Mouse (Mus musculus): ENCODE data around the gene Efna4.
A peak's percentile ranks its signal among the peaks of the same experiment; 100 is the strongest.

The Efna4 gene

DNA sequence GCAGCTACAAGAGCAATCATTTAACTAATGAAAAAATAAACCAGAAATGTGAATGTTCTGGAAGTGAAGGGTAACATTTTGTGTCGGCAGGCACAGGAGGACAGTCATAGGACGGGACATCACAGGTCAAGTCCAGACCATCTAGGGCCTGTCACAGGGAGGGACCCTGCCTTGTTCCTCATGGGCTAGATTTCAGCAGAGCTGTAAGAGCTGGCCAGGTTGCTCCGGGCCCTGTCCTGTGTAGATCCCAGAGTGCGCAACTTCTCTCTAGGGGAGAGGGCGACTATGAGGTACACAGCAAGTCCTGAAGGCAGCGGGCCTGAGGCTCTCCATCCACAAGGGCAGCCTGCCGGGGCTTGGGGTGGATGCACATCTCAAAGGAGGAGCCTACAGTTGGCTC, 23.8 kb upstream of the Efna4 start, which contains the start of gene Dcst2:
TSS of gene Dcst2 (plus strand) at position 301 of the 400 bp plus-strand sequence.
- DNase-seq = no peak

DNA sequence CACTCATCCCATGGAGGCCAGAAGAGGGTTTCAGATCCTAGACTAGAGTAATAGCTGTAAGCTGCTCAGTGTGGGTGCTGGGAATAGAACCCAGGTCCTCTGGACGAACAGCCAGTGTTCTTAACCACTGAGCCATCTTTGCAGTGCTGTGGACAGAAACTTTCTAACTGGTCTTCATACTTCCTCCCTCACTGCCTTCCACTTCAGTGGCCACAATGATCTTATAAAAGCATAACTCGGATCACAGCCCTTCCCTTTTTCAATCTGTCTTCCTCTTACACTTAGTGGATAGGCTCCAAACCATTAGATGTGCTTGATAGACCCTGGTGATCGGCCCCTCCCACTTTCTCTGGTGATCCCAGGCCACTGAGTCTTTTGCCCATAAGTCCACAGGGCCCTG, 22.4 kb upstream of the Efna4 start:
- no peak for DNase-seq

DNA sequence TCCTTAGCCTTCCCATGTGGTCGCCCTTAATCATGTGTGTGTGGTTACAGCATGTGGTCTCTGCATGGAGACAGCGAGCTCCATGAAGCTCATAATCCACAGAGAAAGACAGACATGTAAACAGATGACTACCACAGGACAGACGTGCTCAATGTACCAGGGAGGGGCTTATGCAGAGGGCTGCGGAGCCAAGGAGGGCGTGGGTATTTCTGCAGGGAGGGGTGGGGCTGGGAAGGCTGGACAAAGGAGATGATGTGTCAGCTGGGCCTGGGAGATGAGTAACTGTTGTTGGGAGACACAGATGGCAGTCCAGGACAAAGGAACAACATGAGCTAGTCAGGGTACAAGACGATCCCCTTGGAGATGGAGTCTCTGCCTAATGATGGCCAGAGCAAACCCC, 21.8 kb upstream of the Efna4 start:
- DNase-seq = no peak

DNA sequence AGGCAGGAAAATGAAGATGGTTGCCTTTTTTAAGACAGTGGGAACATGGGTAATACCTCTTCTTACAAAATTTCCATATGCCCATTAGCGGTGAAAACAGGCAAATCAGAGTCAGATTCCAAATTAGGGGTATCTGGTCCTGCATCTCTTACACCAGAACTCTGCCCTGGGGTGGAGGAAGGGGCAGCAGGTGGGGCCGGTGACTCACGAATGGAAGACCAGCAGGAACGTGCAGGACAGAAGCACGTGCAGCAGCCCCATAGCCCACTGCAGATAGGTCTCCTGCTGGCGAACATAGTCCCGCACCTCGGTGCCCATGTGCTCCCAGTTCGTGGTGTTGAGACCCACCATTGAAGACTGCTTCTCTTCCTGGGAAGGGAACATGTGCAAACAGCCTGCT, 18.2 kb upstream of the Efna4 start:
- DNase-seq = no peak

DNA sequence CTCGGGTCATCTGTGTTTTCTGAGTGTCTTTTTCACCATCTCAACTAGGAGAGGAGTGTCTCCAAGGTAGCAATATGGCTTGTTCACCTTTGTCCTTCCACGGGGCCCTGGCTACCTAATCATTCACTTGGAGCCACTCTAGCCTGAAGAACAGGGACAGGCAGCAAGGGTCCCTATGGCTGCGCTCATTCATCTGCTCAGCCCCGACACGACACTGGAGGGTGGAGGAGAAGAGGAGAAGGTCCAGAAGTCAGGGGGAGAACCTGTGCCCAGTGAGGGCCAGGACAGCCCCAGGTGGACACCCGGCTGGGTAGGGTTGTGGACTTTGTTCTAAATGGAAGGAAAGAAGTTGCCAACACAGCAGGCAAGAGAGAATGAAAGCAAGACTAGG, 17.7 kb upstream of the Efna4 start:
- DNase-seq = peak; percentile 41 to 84

DNA sequence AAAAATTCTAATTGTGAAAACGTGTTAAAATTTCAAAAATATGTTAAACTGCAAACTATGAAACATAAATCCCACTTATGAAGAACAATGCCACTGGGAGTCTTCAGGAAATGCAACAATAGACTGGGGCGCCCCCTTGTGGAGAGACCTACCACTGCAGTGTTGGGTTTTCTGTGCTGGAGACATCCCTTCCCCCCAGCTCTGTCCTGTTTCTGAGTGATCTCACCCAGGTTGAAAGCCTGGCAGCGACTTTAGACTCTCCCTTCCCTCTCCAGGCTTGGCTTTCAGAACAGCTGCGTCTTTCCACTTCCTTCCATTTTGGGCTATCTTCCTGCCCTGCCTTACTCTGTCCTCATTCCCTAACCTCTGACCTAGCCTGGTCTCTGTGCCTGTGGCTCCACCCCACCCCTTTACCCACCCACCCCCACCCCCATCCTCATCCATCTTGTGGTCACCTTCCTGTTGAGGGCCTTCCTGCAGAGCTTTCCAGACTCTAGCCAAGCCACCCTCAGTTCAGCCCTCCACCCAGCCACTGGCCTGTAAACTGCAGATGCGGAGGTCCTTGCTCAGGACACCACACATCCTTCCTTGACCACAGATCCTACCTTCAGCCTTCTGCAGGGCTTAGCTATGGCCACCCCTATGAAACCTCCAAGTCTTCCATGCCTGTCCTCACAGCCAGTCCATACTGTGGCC, 17.1 kb upstream of the Efna4 start:
- DNase-seq = peak; percentile 90 to 94

DNA sequence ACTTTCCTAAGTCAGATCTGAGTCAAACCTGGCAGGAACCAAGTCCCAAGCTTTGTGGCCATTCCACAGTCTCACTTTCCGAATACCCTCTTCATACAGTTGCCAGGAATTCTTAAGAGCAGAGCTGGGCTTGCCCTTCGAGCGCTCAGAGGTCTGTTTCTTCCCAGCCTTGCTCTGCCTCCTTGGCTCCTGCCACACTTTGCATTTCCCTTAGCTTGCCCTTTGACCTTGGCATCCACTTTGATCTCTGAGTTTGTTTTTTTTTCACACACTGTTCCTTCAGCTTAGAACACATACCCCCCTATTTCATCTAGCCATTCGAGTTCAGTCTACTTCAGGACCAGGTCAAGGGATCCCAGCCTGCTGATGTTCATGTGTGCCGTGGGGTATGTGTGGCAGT, 13.4 kb upstream of the Efna4 start:
- DNase-seq = peak; percentile 63 to 77

DNA sequence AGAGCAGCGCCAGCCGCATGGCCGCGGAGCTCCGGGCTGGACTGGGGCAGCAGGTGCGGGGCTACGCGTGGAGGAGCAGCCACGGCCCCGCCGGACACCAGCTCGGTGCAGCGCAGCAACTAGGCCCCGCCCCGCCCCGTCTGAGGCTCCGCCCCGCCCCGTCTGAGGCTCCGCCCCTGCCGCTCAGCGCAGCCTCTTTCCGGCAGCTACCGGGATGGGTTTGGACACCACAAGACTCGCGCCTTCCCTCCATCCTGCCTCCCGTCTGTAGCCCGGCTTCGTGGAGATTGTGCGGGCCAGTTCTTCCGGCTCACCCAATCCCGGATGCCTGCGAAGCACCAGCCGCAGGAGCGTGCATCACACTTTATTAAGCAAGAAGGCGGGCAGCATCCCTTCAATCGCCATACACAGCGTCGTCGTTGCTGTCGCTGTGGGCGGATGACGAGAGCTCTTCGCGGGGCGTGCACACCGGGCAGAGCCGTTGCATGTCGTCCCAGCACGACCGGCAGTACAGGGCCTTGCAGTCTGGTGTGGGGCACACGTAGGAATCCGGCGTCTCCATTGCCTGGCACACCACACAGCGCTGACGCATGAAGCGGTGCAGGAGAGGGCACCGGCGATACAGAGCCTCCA, 12.2 kb upstream of the Efna4 start, which contains the start of gene Adam15:
TSS of gene Adam15 (minus strand) at position 128 of the 633 bp plus-strand sequence.
- peak; percentile 93 for DNase-seq

DNA sequence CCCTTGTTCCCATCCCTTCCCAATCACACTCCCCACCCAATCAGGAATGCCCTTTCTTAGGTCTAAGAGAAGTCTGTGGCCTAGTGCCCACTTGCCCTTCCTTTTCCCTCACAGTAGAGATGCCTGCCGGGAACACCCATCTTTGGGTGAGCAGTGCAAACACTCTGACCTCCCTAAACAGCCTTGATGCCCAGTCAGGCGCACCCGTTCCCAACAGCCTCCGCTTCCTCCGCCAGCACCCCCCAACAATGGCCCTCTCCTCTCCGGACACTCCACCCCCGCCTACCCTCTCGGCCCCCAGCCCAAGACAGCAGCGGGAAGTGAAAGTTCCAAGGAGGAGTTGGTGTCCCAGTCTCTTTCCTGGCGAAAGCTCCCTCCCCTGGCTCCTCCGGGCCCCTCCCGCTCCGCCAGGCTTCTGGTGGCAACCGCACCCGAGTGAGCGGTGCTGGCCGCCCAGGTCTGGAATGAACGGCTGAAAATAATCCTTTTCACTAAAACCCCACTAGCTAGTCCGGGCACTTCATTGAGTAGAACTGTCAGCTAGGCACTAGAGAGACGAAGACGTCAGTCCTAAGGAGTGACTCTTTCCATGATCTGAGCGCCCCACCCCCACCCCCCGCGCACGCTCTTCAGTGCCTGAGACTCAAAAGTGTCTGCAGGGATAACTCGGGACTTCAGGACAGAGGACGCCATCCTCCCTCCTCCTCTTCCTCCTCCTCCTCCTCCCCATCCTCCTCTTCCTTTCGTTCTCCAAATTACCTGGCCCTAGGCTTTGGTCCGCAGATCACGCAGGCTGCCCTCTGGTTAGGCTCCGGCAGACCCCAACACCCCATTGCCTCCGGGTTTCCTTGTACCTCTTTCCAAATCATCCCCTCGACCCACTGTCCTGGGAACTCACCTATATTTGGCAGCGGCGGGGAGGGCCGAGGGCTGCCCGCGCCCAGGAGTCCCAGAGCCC, 11.4 kb upstream of the Efna4 start:
- peak; percentile 61 to 88 for DNase-seq

DNA sequence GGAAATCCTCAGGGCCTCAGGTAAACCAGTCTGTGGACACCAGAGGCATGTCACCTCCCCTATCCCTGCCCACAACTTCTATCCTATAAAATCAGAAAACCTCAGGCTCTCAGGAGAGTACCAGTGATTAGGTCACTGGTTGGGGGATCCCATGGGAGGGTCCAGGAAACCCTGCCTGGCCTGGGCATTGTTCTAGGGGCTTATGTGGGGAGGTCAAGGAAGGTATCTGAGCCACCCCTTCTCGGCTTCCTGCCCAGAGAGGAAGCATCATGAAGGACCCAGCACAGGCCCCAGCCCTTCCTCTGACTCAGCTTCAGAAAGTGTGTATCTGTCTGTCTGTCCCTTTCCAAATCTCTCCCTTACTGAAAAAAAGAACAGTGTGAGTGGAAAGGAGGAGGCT, 10.1 kb upstream of the Efna4 start:
- DNase-seq = peak; percentile 48 to 79

DNA sequence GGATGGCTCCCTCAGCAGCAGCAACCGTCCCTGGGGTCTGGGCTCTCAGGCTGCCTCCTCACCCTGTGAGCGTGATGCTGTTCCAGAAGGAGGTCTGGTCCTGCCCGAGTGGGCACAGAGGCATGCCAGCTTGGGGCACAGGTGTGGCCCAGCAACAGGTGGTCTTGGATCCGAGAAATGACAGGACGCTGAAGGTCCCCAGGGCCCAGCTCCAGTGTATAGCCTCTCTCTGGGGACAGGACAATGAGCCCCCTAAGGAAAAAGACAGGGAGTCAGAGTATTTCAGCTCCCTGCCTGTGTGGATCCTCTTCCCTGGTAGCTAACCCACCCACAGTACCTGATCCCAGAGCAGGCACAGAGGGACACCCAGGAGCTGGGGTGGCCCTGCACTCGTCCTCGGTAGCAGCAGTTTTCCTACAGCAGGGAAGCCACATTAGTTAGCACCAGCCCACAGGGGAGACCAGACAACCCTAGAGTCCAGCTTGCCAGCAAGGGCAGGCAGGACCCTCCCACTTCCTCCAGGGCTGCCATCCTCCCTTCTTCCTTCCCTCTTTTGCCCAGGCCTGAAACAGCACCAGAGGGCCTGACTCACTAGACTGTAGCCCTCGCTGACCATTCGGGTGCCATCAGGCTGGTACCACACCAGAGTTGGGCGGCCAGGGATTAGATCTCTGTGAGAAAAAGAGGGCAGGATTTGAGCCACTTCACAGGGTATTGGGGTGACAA, 9.2 kb upstream of the Efna4 start:
- no peak for DNase-seq

DNA sequence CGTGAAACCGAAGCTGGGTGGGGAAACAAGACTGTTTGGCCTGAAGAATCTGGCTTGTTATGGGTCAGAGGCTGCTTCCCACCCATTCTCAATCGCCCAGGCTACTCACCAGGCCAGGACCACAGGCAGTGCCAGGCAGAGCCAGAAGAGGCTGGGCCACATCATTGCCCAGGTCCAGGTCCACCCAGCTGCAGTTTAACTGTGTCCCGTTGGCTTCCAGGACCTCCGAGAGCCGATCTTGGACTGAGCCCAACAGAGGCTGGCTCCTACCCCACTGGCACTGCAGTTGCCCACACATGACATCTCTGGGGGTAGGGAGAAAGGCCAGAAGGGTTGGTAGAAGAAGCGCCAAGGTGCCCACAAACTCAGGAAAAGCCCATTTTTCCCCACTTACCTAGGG, 5.5 kb upstream of the Efna4 start:
- DNase-seq = peak in 1 of 2 experiments; percentile 71

DNA sequence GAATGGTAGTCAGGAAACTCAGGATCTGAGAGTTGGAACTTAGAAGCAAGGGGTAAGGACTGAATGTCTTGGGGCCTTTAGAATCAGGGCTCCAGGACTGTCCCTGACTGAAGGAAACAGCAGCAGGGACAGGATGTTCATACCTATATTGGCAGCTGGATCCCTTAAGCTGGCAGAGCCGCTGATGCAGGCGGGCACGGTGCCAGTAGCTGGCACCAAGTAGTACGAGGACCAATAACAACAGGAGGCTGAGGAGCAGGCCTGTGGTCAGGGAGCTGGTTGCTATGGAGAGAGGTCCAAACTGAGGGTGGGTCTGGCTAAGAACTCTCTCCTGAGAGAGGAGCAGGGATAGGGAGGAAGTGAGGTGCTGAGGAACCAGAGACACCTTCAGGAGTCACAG, 4.0 kb upstream of the Efna4 start:
- DNase-seq = no peak

DNA sequence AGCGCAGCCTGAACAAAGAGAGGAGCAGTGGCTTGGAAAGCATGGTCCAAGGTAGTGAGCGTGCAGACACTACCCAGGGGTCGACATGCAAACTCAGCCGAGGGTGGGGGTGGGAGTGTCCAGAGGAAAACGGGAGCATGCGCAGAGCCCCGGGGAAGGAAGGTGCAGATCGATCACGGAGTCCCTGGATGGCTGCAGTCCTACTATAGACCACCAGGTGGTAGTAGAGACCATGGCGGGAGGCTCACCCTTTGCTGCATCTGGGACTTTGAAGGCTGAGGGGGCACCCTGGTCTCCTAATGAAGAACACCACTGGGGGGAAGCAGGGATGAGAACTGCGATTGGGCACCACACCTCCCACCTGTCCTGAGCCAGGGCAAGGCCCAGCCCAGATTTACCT, 2.6 kb upstream of the Efna4 start:
- peak; percentile 78 to 79 for DNase-seq

DNA sequence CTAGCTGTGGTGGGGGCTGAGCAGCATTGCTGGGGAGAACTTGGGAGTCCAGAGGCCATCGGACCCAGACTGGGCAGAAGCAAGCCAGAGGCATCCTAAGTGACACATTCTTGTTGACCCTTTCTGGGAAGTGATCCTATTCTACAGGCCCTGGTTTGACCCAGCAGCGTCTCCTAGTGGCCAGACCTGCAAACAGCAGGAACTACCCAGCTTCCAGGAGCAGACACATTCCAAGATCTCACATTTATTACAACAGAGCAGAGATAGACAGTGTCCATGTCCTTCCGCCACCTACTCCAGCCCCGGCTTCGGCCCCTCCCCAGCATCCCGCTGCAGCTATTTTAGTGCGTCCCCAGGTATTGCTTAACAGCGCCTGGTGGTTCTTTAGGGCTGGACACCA, 1.6 kb upstream of the Efna4 start:
- peak; percentile 75 to 84 for DNase-seq

DNA sequence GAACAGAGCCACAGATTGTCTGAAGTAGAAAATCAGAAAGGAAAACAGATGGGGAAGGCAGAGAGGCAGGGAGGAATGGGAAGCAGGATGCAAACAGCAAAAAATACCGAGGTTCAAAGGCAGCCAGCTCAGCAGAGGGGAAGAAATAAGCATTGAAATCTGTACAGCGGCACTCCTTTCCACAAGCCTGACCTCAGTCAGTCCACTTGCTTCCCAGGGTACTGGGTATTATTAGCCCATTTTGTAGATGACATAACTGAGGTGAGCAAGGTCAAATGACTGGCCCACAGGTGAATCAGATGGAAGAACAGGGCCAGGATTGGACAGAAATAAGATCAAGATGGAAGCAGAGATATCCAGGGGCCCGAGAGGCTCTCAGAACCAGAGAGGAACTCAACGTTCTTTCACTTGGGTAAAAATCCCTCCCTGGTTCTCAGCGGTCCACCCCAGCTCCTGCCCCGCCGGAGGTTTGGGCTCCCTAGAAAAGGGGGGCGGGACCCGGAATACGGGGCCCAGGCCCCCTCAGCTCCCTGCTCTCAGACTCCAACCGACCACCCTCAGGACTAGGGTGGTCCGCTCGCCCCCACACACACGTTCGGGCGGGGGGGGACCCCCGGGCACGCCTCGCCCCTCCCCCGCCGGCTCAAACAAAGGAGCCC, 637 bp downstream of the Efna4 start:
- DNase-seq = no peak

DNA sequence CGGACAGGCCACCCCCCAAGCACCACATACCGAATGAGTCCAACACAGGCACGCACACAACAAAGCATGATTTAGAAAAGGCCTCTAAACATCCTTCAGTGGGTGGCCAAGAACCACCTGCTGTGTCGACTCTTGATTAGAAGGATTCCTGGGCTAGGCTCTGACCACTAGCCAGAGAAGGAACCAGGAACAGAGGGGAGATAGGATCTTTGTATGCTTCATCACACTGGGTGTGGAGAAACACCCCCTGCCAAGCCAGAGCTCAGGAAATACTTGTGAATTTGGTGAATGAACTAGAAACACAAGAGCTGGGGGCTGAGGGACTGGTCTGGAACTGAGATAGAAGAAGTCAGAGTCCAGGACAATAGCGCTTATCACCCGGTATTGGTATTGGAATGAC, 1.3 kb downstream of the Efna4 start:
- no peak for DNase-seq

DNA sequence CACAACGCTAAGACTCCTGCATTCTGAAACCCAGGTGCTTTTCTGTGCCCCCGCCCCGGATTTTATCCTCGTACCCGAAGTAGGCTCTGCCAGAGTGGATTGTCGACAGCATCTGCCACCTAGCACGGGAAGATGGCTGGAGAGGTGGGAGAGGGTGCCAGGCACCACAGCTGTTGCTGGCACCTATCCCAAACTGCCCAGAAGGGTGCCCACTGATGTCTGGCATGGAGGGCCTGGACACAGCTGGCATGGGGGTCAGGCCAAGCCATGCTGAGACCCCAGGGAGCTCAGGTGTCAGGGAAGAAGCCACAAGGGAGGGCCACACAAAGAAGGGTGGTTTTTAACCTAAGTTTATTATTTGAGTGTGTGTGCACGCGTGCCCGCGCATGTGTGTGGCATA, 4.8 kb downstream of the Efna4 start:
- DNase-seq = no peak

DNA sequence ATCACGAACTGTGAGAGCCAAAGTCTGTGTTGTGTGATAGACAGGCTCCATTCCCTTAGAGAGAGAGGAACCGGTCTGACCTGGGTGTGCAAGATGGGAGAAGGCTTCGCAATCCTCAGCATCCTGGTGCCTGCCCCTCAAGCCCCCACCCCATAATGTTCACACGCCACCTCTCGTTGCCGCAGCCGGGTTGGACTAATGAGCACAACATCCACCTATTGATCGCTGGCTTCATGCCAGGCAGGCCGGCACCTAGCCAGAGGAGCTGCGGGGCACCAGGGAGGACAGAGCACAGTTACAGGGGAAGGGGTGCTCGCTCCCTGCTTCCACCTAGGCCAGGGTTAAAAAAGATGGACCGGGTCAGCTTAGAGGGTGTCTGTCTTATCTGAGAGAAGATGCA, 5.4 kb downstream of the Efna4 start:
- DNase-seq = no peak

DNA sequence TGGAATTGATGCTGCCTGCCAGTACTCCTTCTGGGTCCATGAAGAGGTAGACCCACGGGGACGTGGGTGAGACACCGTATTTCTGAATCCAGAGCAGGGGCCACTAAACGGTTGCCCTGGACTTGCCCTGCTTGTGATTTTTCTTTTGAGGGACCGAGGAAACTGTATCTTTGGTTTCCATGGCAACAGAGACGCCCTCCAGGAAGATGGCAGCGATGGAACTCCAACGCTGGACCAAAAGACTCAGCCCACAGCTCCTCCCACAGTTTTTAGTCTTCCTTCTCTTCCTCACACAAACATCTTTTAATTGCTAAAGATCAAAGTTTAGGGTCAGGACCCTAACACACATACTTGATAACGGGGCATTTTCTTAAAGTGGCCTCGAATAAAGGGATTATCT, 5.8 kb downstream of the Efna4 start:
- no peak for DNase-seq

DNA sequence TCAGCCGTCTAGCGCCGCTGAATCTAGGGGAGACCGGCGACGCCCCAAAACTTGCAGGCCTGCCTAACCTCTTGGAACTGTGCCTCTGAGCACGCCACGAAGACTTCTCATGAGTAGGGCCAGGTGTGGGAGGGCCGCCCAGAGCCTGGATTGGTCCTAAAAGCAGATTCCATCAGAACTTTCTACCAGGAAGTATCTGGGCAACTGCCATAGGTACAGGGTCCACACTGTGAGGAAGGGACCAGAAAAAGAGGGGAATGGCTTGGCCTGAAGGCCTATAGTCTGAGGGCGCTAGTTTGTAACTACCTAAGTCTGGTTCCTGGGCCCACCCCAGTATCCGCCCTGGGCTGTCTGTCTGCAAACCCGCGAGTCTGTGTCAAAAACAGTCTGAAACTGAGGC, 6.3 kb downstream of the Efna4 start:
- DNase-seq = no peak

DNA sequence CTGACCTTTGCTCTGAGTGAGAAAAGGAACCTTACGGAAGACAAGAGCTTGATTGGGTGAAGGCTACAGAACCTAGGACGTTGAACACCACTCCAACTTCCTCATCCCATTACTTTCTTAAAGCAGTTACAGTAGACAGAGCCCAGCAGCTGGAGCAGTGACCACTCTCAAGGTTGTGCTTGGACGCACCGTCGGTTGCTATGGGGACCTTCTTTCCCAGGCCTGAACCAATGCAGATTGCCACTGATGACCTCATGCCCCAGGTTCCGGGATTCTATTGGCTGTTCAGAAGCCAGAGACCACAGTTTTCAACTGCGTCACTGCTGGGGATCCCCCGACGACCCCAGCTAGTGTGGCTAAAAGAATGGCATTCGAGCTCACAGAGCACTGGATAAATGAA, 6.9 kb downstream of the Efna4 start:
- DNase-seq = no peak
